Mouse (Mus musculus): ENCODE data around the gene Olfr1014.

DNA sequence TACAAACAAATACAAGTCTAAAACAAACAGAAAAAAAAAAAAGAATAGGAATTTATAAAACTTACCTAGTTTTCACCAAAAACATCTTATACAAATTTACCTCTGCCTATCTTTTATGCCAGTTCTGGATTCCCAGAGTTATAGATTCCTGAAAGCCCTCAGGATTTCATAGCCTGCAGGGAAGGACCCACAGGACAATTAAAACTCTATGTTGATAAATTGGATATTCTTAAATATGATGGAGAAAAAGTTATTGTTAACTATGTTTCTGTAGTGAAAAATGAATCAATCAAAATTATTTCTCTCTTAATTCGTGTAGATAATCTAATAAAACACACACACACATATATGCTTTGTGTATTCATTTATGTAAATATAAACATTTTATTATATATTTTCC is 9.8 kb upstream of the Olfr1014 start, which contains the start of gene Olfr1012:
- TF ChIP-seq ZNF384 (IDR thresholded peaks at IDR 0.05; ENCODE audit: low read depth, low read length) (no peak), CHD2 (IDR thresholded peaks at IDR 0.05; ENCODE audit: low read depth, low read length) (no peak), MAFK (IDR thresholded peaks at IDR 0.05; ENCODE audit: insufficient read depth, low read depth, low read length) (no peak)
